Mouse (Mus musculus) right cerebral cortex, adult 2 months (tissue): ENCODE results near the gene Retreg3.

ENCODE experiments used
- DNase-seq, 2 experiments: peaks; one replicate each; pipeline ENCODE4 v3.0.0; 2021 to 2022; ENCODE audit warnings: low spot score in 2 of 2

Retreg3 gene

DNA sequence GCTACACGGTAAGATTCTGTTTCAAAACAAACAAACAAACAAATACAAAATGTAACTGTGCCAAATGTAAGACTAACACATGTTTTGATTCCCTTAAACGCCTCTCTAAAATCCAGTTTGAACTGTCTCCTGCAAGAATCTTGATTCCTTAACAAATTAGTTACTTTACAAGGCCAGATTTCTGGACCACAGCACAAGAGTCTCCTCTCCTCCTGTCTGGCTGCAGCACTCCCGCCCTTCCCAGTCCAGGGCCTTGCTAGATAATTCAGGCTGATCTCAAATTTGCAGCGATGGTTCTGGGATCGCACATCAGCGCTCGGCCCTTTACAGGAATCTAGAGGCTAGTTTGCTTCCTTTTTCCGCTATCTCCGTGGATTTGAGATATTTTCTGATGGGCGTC, 38.0 kb downstream of the Retreg3 start:
- DNase-seq = no peak

DNA sequence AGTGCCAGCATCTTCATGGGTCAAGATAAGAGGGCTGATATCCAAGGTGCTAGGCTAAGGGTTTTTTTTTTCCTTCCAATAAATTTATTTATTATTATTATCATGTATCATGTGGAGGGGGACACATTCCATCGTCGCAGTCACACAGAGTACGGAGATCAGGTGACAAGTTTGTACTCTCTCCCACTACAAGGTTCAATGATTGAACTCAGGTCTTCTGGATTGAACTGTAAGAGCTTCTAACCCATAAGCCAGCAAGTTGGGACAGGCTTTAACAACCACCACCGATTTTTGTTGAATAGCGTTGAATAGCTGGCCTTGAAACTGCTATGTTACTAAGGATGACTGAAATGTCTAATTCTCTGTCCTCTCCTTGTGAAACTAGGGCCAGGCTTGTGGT, 39.3 kb downstream of the Retreg3 start:
- no peak for DNase-seq

DNA sequence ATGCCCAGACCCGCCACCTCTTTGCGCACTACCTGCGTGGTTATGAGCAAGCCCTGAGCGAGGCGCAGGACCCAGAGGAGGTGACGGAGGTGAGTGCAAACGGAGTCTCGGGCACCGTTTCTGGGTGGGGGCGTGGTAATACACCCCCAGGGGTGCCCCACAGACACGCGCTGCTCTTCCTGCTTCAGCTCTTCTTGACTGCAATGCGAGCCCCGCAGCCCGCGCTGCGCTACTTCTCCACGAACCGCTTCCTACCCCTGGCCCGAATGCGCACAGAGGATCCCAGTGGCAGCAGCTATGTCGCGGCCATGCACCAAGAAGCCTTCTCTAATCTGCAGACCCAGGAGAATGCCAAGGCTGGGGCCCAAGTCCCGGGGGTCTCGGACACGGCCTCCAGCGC, 39.9 kb downstream of the Retreg3 start:
- DNase-seq = no peak

DNA sequence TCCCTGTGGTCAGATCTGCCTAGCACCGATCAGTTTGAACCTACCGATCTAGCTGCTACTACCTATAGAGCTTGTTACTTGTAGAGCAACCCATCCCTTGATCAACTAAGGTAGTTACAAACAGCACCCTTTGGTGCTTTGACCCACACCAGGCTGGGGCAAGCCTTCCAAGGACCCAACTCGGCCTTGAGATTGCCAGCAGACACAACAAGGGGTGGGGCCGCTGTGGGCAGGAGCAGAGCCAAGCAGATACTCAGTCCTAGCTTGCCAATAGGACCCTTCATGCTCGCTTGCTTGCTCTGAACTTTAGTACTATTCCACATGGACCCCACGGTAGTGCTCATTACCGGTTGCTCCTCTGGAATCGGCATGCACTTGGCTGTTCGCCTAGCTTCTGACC, 41.6 kb downstream of the Retreg3 start, which contains the start of gene Hsd17b1:
Gene Hsd17b1 (plus strand): TSS at position 291 of the 400 bp plus-strand sequence.
- no peak for DNase-seq

GRCm38 (mm10) chr11:101071810-101072428, 47.8 kb downstream of the Retreg3 start:
- DNase-seq = no peak

GRCm38 (mm10) chr11:101070987-101071386, 48.7 kb downstream of the Retreg3 start:
- DNase-seq = no peak

DNA sequence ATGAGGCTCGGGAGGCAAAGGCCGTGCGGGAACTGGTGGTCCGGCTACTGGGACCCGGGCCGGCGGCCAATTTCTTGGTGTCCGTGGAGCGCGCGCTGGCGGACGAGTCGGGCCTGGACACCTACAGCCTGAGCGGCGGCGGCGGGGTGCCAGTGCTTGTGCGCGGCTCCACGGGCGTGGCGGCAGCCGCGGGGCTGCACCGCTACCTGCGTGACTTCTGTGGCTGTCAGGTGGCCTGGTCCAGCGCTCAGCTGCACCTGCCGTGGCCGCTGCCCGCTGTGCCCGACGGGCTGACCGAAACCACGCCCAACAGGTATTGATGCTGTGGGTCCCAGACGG, 49.5 kb downstream of the Retreg3 start:
- no peak for DNase-seq

- peak; percentile 95 to 97 for DNase-seq
Observed at GRCm38 (mm10) chr11:101069391-101070188, 50.1 kb downstream of the Retreg3 start, which contains the start of gene Naglu. Gene Naglu (plus strand): TSS chr11:101070012.

GRCm38 (mm10) chr11:101066549-101067412, 52.9 kb downstream of the Retreg3 start:
- peak; percentile 86 to 89 for DNase-seq

DNA sequence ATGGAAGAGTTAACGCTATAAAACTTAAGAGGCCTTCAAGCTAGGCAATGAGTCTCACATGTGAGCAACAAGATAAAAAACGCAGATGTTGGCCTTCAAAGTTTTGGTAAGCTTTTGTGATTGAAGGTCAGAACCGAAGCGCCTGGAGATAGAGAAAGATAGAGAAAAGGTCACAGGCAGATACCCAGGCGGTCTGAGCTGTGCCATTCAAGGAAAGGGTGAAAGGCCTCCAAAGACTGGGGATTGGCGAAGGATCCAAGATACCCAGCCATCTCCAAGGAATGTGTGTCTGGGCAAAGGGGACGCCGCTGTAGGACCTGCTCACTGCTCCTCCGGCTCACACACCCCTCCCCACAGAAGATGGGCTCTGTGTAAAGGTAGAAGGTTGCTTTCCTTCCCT, 54.7 kb downstream of the Retreg3 start:
- no peak for DNase-seq

DNA sequence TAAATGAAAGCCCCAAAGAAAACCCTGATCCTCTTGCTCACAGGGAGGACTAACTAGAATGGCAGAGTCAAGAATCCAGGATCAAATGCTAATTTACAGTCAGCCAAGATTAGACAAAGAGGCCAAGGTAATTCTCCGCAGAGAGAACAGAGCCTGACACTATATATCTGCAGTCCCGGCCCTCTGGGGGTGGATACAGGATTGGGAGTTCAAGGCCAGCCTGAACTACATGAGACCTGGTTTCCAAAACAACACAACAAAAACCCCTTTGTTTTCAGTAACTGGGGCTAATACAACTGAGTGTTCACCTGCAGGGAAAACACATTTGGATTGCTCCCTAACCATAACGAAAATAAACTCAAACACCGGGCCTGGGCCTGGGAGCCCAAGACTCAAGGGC, 55.2 kb downstream of the Retreg3 start:
- DNase-seq = no peak

GRCm38 (mm10) chr11:101063676-101064327, 55.9 kb downstream of the Retreg3 start:
- peak in 1 of 2 experiments; percentile 52 for DNase-seq

DNA sequence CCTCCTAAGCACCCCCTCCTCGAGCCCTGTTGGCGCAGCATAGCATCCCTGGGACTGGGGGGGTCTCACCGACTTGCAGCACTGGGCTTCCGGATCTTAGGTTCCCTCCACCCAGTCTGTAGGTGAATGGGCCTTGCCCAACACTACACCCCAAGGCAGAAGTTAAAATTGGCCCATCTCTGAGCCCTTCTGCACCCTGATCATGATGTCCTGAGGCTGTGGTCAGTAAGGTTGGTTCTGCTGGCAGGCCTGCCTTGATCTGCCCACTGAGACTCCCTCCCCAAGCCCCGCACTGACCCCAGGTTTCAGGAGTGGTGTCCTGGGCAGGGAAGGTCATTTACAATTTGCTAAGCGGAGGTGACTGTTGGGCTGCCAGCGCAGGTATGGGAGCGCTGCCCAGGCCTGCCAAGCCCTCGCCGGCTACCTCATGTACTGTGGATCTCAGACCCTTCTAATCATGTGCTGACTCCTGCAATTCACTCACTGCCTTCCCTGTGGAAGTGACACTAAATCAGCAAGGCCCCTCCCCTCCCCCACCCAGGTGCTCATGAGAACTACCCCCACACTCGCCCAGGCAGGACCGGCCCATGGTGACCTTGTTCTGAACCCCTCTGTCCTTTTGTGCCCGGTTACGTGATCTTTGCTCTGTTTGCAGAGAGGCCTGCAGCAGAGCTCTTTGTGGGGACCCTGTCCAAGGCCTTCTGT, 56.6 kb downstream of the Retreg3 start:
- no peak for DNase-seq

- DNase-seq = no peak
Observed at GRCm38 (mm10) chr11:101062165-101062884, 57.4 kb downstream of the Retreg3 start.

- DNase-seq = no peak
Observed at GRCm38 (mm10) chr11:101061049-101061448, 58.6 kb downstream of the Retreg3 start.

DNA sequence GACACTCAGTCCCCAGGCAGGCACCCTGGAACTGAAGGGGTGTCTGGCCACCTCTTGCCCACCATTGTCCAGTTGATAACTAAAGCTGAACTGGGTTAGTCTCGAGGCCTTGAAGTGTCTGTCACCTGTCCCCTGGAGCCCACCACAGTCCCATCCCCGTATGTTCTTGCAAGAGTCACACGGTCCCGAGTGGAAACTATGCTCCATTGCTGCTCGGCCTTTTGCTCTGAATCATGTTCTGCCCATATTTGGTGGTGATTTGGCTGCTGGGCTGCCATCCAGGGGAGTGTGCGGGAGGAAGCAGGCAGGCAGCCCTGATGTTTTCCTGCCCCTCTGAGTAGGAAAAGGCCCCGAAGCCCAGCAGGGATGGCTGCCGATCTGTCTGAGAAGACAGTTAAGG, 59.6 kb downstream of the Retreg3 start:
- peak; percentile 69 to 70 for DNase-seq

- no peak for DNase-seq
Observed at GRCm38 (mm10) chr11:101059473-101059872, 60.2 kb downstream of the Retreg3 start.

DNA sequence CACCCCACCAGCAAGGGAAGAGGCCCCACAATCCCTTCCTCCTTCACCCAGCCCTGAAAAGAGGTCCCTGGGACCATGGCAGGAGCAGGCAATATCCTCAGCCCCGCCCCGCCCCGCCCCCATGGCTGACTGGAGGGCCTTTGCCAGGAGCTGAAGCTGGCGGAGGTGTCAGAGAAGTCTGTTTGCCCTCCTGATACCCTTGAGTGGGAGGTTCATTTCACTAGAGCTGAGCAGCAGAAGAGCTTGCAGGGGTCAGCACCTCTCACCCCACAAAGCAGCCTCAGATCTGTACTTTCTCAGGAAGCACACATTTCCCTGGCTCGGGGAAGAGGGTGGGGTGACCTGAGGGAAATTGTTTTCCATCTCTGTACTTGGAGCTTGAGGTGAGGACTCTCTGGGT, 61.0 kb downstream of the Retreg3 start:
- DNase-seq = no peak

GRCm38 (mm10) chr11:101057860-101058259, 61.8 kb downstream of the Retreg3 start:
- DNase-seq = peak; percentile 83 to 88

- DNase-seq = no peak
Observed at GRCm38 (mm10) chr11:101056885-101057284, 62.8 kb downstream of the Retreg3 start.
